Mouse (Mus musculus) spleen, adult 2 months (tissue): ENCODE measurements around the gene Agbl4.

ENCODE experiments used
- CTCF ChIP-seq: fragments of 200-500 bp; IDR thresholded peaks from 2 replicates; pipeline ENCODE4 v1.5.1; 2011; ENCODE audit warnings: mild to moderate bottlenecking, inconsistent platforms; ENCODE audit not compliant: insufficient read depth, insufficient read length, insufficient replicate concordance; ENCODE audit errors: extremely low read depth
- POLR2A ChIP-seq: fragments of 200-500 bp; IDR thresholded peaks from 2 replicates; pipeline ENCODE4 v1.6.1; 2011; ENCODE audit warnings: low read depth, low read length, inconsistent platforms

- TF ChIP-seq CTCF (no peak), POLR2A (no peak)
Observed at GRCm38 (mm10) chr4:111589467-111590170, 1192.2 kb downstream of the Agbl4 start.
